Mouse (Mus musculus): ENCODE measurements around the gene Slc7a14.

GRCm38 (mm10) chr3:31212205-31213038, 97.8 kb downstream of the Slc7a14 start:
- no peak for TF ChIP-seq CTCF (IDR thresholded peaks at IDR 0.05)
- TF ChIP-seq POLR2A (IDR thresholded peaks at IDR 0.05; ENCODE audit: insufficient read depth, low read depth, low read length) = no peak
- no peak for TF ChIP-seq EP300 (IDR thresholded peaks at IDR 0.05; ENCODE audit: insufficient read depth, low read depth, low read length)
